Mouse (Mus musculus) intestine, embryonic 15.5 days (tissue): ENCODE results near the gene Olfr527. TPM values are rescaled to one million over a fixed set of nuclear protein-coding genes. Genes with fewer than 3 reads are reported as not detected.

Source experiments
- polyA plus RNA-seq: library from polyadenylated mRNA; unstranded; fragments of >200 nt; fragmentation: Nextera tagmentation; extraction: Ambion mirVana; gene quantifications from 2 replicates; pipeline ENCODE4 v1.2.1, GENCODE M21; 2015

Gene Olfr527
- polyA plus RNA-seq, 1 experiment from 2014 or later, result not detected

Other genes with a start within 250 kb of the Olfr527 start
- 487 and 598 TPM in 2 replicates for gene Prap1, start 240.6 kb upstream of the Olfr527 start, polyA plus RNA-seq
- gene Fuom, start 231.6 kb upstream of the Olfr527 start, polyA plus RNA-seq, result 53.5 and 59.6 TPM in 2 replicates
- gene Paox, start 218.2 kb upstream of the Olfr527 start, polyA plus RNA-seq, result 38.3 and 38.4 TPM in 2 replicates
- gene Echs1, start 217.5 kb upstream of the Olfr527 start, polyA plus RNA-seq, result 183 and 188 TPM in 2 replicates
- gene Mtg1, start 196.5 kb upstream of the Olfr527 start, polyA plus RNA-seq, result 24.0 and 27.3 TPM in 2 replicates
- 1.2 and 1.7 TPM in 2 replicates for gene Sprn, start 179.1 kb upstream of the Olfr527 start, polyA plus RNA-seq
- gene Olfr522, start 169.3 kb upstream of the Olfr527 start, polyA plus RNA-seq, result not detected in 2 replicates
- not detected in 2 replicates for gene Olfr523, start 160.8 kb upstream of the Olfr527 start, polyA plus RNA-seq
- not detected in 2 replicates for gene Olfr524, start 128.1 kb upstream of the Olfr527 start, polyA plus RNA-seq
- 0.09 and 0.20 TPM in 2 replicates for gene Cd163l1, start 115.8 kb upstream of the Olfr527 start, polyA plus RNA-seq
- not detected in 2 replicates for gene 5830411N06Rik, start 86.7 kb upstream of the Olfr527 start, polyA plus RNA-seq
- not detected in 2 replicates for gene Olfr525, start 13.2 kb upstream of the Olfr527 start, polyA plus RNA-seq
- not detected in 2 replicates for gene Olfr60, start 27.7 kb downstream of the Olfr527 start, polyA plus RNA-seq
- not detected in 2 replicates for gene Olfr530, start 42.3 kb downstream of the Olfr527 start, polyA plus RNA-seq
- not detected in 2 replicates for gene Olfr531, start 68.9 kb downstream of the Olfr527 start, polyA plus RNA-seq
- gene Olfr532, start 87.6 kb downstream of the Olfr527 start, polyA plus RNA-seq, result not detected in 2 replicates
- not detected in 2 replicates for gene Olfr533, start 129.4 kb downstream of the Olfr527 start, polyA plus RNA-seq
- not detected in 2 replicates for gene Olfr535, start 150.2 kb downstream of the Olfr527 start, polyA plus RNA-seq
- not detected in 2 replicates for gene Olfr536, start 173.4 kb downstream of the Olfr527 start, polyA plus RNA-seq
- not detected in 2 replicates for gene Olfr538, start 233.9 kb downstream of the Olfr527 start, polyA plus RNA-seq